Mouse (Mus musculus) heart, adult 2 months (tissue): Measurements from ENCODE around the gene Mettl24.

ENCODE experiments used
- CTCF ChIP-seq: fragments of 200-600 bp; IDR thresholded peaks from 2 replicates; pipeline ENCODE4 v1.8.1; 2022; ENCODE audit warnings: antibody characterized with exemption, mild to moderate bottlenecking, moderate library complexity
- EP300 ChIP-seq: fragments of 200-500 bp; IDR thresholded peaks from 2 replicates; pipeline ENCODE4 v1.6.1; 2011; ENCODE audit warnings: low read depth, low read length, control low read depth; ENCODE audit not compliant: insufficient read depth
- POLR2A ChIP-seq: fragments of 200-500 bp; IDR thresholded peaks from 2 replicates; pipeline ENCODE4 v1.6.1; 2011; ENCODE audit warnings: mild to moderate bottlenecking, low read depth, low read length, control low read depth; ENCODE audit not compliant: insufficient read depth

DNA sequence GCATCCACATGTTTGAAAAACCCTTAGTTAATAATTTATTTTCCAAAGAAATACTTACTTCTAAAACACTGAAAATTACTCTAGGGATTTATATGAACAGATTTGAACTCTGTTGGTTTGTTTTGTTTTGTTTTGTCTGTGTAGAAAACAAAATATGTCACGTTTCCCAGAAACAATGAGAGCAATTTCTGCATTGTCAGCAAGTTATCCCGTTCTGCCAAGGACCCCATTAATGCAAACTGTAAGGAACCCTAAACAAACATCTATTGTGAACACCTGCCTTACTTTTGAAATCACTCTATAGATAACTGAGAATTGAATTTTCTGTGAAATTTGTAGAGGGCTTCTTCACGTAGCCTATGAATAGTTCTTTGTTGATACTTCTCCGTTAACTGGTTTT lies 95.4 kb downstream of the Mettl24 start:
- no peak for TF ChIP-seq POLR2A
- no peak for TF ChIP-seq CTCF
- TF ChIP-seq EP300 = no peak
